Comparison of ENCODE assay signal across 23 mouse cellular contexts in the genomic region with DNA sequence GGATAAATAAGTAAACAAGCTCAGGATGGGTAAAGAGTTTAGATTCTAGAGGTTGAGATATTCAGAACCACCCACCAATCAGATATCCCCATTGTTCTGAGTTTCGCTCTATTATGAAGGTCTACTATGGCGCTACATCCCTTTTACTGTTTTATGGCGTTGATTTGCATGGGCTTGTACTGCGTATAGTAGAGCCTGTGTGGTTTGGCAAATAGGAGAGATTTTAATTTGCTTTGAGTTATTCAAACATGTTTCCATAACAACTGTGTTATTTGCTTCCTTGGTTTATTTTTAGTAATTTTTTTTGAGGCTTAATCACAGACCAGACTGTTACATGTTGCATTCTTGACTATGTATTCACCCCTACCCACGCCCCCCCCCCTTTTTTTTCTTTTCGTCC.
"Had no signal": no experiment of that assay in that cellular context is flagged by ENCODE, and none has a peak within 500 bp of the region (broad histone marks: within the 10 kb centered on the region; RNA-seq: fewer than 3 reads in every experiment).

No protein-coding gene starts in this region.

- H3K27ac ChIP-seq: left cerebral cortex, adult 2 months; limb, embryonic 12.5 days; limb, embryonic 15.5 days; liver, embryonic 14.5 days; macrophage; neural tube, embryonic 13.5 days; stomach, embryonic 15.5 days had no signal

- H3K4me3 ChIP-seq: left cerebral cortex, adult 2 months; limb, embryonic 12.5 days; limb, embryonic 15.5 days; myocyte; neural tube, embryonic 13.5 days; stomach, embryonic 15.5 days had no signal

- H3K9me3 ChIP-seq: limb, embryonic 12.5 days; limb, embryonic 15.5 days; neural tube, embryonic 13.5 days; stomach, embryonic 15.5 days had no signal

- H3K4me1 ChIP-seq: limb, embryonic 12.5 days; limb, embryonic 15.5 days; neural tube, embryonic 13.5 days; stomach, embryonic 15.5 days had no signal

- H3K36me3 ChIP-seq: limb, embryonic 12.5 days; limb, embryonic 15.5 days; neural tube, embryonic 13.5 days; stomach, embryonic 15.5 days had no signal

- H3K9ac ChIP-seq: limb, embryonic 12.5 days; limb, embryonic 15.5 days; liver, embryonic 14.5 days; liver, postnatal 0 days; lung, embryonic 14.5 days; neural tube, embryonic 13.5 days; stomach, embryonic 15.5 days had no signal

- H3K4me2 ChIP-seq: limb, embryonic 12.5 days; limb, embryonic 15.5 days; liver, embryonic 11.5 days; lung, embryonic 14.5 days; neural tube, embryonic 13.5 days; stomach, embryonic 15.5 days had no signal

- H3K27me3 ChIP-seq: limb, embryonic 12.5 days; limb, embryonic 15.5 days; neural tube, embryonic 13.5 days; stomach, embryonic 15.5 days had no signal

- ATAC-seq: liver, postnatal 0 days; lung, postnatal 0 days had no signal

- DNase-seq: kidney, adult 2 months; kidney, postnatal 10 days; kidney, postnatal 36 days; layer of hippocampus, postnatal 36 days; liver, postnatal 0 days; lung, embryonic 14.5 days; midbrain, embryonic 14.5 days; retina, postnatal 1 day; right cerebral cortex, postnatal 25 days; spleen, adult 18-20 months; thymus, adult 2 months; thymus, postnatal 14 days; thymus, postnatal 4 days had no signal
